Mouse (Mus musculus) embryonic facial prominence, embryonic 11.5 days (tissue): ENCODE measurements at regions not wholly inside any gene's neighbourhood (a gene's known extent, or its start where the extent isn't known, plus 50 kb on each side); places are given as distances from the start of the nearest gene placed in this dataset.

Experiments
- ATAC-seq: fragments of 200-750 bp; cut with Nextera tagmentation; replicated peaks from 2 replicates; pipeline ENCODE4 v1.8.0; 2017; ENCODE audit warnings: low read depth; ENCODE audit not compliant: insufficient number of reproducible peaks, low FRiP score, low TSS enrichment
- DNase-seq: peaks from one replicate; pipeline ENCODE4 v3.0.0-alpha.2; 2015; ENCODE audit warnings: low spot score
- H3K27ac ChIP-seq: fragments of 300-500 bp; sonication (generic); replicated peaks from 2 replicates; pipeline ENCODE4 v1.5.1; 2014; ENCODE audit warnings: mild to moderate bottlenecking, low read depth, low read length, control low read depth
- H3K27me3 ChIP-seq: fragments of 300-500 bp; sonication (generic); 2 replicates; pipeline ENCODE4 v1.6.1; 2014; ENCODE audit warnings: mild to moderate bottlenecking, low read length, moderate library complexity, mixed read lengths; ENCODE audit not compliant: control insufficient read depth, insufficient read depth
- H3K36me3 ChIP-seq: fragments of 300-500 bp; sonication (generic); replicated peaks from 2 replicates; pipeline ENCODE4 v1.6.1; 2014; ENCODE audit warnings: low read depth, mild to moderate bottlenecking, low read length, moderate library complexity, mixed read lengths; ENCODE audit not compliant: control insufficient read depth, insufficient read depth
- H3K4me1 ChIP-seq: fragments of 300-500 bp; sonication (generic); 2 replicates; pipeline ENCODE4 v1.6.1; 2014; ENCODE audit warnings: low read length, mixed read lengths; ENCODE audit not compliant: control insufficient read depth, insufficient read depth
- H3K4me2 ChIP-seq: fragments of 300-500 bp; sonication (generic); 2 replicates; pipeline ENCODE4 v1.6.1; 2014; ENCODE audit warnings: low read depth, mild to moderate bottlenecking, control low read depth, low read length, moderate library complexity
- H3K4me3 ChIP-seq: fragments of 300-500 bp; sonication (generic); 2 replicates; pipeline ENCODE4 v1.5.1; 2014; ENCODE audit warnings: low read depth, low read length, control low read depth
- H3K9ac ChIP-seq: fragments of 300-500 bp; sonication (generic); replicated peaks from 2 replicates; pipeline ENCODE4 v1.6.1; 2014; ENCODE audit warnings: mild to moderate bottlenecking, control low read depth, low read length
- H3K9me3 ChIP-seq: fragments of 300-500 bp; sonication (generic); replicated peaks from 2 replicates; pipeline ENCODE4 v1.6.1; 2016; ENCODE audit warnings: mild to moderate bottlenecking, low read length, inconsistent platforms, mixed read lengths; ENCODE audit not compliant: control insufficient read depth
- WGBS: fragments of 180-500 bp; shearing (Covaris S2); extraction: QIAGEN DNeasy Blood & Tissue Kit; methylation state at CpG from one replicate; pipeline ENCODE4 v1.1.7; 2014; 5-methylcytosine and 5-hydroxymethylcytosine counted together

DNA sequence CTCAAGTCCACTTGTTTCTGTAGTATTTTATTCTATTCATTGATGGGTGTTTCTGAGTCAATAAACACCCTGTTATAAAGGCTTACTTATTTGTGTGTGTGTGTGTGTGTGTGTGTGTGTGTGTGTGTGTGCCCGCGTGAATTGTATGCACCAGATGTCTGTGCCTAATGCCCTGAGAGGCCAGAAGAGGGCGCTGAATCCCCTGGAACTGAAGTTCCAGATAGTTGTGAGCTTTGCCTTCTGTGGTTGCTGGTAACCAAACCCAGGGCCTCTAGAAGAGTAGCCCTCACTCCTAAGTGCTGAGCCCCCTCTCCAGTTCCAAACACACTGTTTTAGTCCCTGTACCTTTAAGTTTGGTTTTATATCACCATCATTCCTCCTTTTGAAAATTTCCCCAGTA lies 90.2 kb downstream of the Il9r start:
- no peak overlapping the region for H3K27ac ChIP-seq
- H3K36me3 ChIP-seq: no peaks in the 10 kb centered on the region
- H3K4me2 ChIP-seq: no peak overlapping the region
- H3K4me3 ChIP-seq: no peak overlapping the region
- no peaks in the 10 kb centered on the region; the same call in 1 of the 2 replicates for H3K9me3 ChIP-seq
- WGBS: 92% methylated on average over 3 of the region's 3 CpGs
- H3K9ac ChIP-seq: no peak overlapping the region
- peaks cover 2% of the 10 kb centered on the region; the same call in 1 of the 2 replicates for H3K4me1 ChIP-seq
- H3K27me3 ChIP-seq: no peaks in the 10 kb centered on the region
- DNase-seq (no peak), ATAC-seq (no peak)
